Mouse (Mus musculus) hindbrain, embryonic 12.5 days (tissue): Measurements from ENCODE around the gene Cbarp. TPM values are rescaled to one million over a fixed set of nuclear protein-coding genes. Genes with fewer than 3 reads are reported as not detected.

ENCODE experiments used
- ATAC-seq: fragments of 200-750 bp; cut with Nextera tagmentation; 2 replicates; pipeline ENCODE4 v1.8.0; 2017; ENCODE audit warnings: moderate TSS enrichment; ENCODE audit not compliant: low FRiP score
- H3K27ac ChIP-seq: fragments of 300-500 bp; sonication (generic); 2 replicates; pipeline ENCODE4 v1.5.1; 2016; ENCODE audit warnings: mild to moderate bottlenecking
- H3K27me3 ChIP-seq: fragments of 300-500 bp; sonication (generic); 2 replicates; pipeline ENCODE4 v1.6.1; 2016; ENCODE audit warnings: mild to moderate bottlenecking
- H3K36me3 ChIP-seq: fragments of 300-500 bp; sonication (generic); 2 replicates; pipeline ENCODE4 v1.6.1; 2016; ENCODE audit warnings: mild to moderate bottlenecking
- H3K4me1 ChIP-seq: fragments of 300-500 bp; sonication (generic); 2 replicates; pipeline ENCODE4 v1.6.1; 2016
- H3K4me2 ChIP-seq: fragments of 300-500 bp; sonication (generic); replicated peaks from 2 replicates; pipeline ENCODE4 v1.6.1; 2016; ENCODE audit warnings: mild to moderate bottlenecking
- H3K4me3 ChIP-seq: fragments of 300-500 bp; sonication (generic); 2 replicates; pipeline ENCODE4 v1.5.1; 2016; ENCODE audit warnings: mild to moderate bottlenecking
- H3K9ac ChIP-seq: fragments of 300-500 bp; sonication (generic); 2 replicates; pipeline ENCODE4 v1.6.1; 2016; ENCODE audit warnings: mild to moderate bottlenecking, moderate library complexity
- H3K9me3 ChIP-seq: fragments of 300-500 bp; sonication (generic); replicated peaks from 2 replicates; pipeline ENCODE4 v1.6.1; 2016; ENCODE audit warnings: mild to moderate bottlenecking
- WGBS: fragments of 180-500 bp; shearing (Covaris S2); methylation state at CpG from one replicate; pipeline ENCODE4 v1.1.7; 2016; 5-methylcytosine and 5-hydroxymethylcytosine counted together
- polyA plus RNA-seq: library from polyadenylated mRNA; unstranded; fragments of >200 nt; fragmentation: Nextera tagmentation; extraction: Ambion mirVana; gene quantifications from 2 replicates; pipeline ENCODE4 v1.2.1, GENCODE M21; 2016

The Cbarp gene
- polyA plus RNA-seq, 1 experiment from 2014 or later, result 18.4 TPM

DNA sequence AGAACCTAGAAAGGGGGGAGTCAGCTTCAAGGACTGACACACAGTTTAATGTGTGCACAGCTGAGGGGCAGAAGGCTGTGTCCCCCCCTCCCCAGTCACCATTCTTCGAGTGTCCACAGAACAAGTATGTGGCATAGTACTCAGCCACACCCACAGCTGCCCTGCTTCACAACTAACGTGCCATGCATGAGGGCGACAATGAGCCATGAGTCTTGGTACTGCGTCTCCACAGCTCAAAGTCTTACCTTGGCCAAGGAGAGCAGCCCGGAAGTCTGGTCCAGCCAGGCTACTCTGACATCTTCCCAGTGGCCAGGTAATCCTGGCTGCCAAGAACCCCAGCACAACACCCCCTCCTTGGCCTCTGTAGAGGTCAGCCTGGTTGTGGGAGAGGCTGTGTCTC is 47.9 kb downstream of the Cbarp start:
- Histone ChIP-seq H3K4me3 (no peak overlapping the region), H3K9me3 (no peaks in the 10 kb centered on the region), H3K27ac (no peak overlapping the region), H3K4me1 (peaks cover 16% of the 10 kb centered on the region), H3K9ac (no peak overlapping the region), H3K4me2 (no peak overlapping the region), H3K27me3 (no peaks in the 10 kb centered on the region), H3K36me3 (peaks cover 5% of the 10 kb centered on the region; the same call in 1 of the 2 replicates)
- WGBS, result 88% methylated on average over 5 of the region's 5 CpGs
- no peak for ATAC-seq

GRCm38 (mm10) chr10:80091527-80091926 is 49.1 kb downstream of the Cbarp start:
- WGBS, result 94% methylated on average over 6 of the region's 6 CpGs

GRCm38 (mm10) chr10:80089146-80089545 is 51.5 kb downstream of the Cbarp start:
- no peak overlapping the region for H3K4me3 ChIP-seq
- no peaks in the 10 kb centered on the region for H3K27me3 ChIP-seq
- no peaks in the 10 kb centered on the region for H3K9me3 ChIP-seq
- H3K4me2 ChIP-seq, result no peak overlapping the region
- no peak overlapping the region for H3K27ac ChIP-seq
- ATAC-seq, result no peak
- H3K36me3 ChIP-seq, result peaks cover 14% of the 10 kb centered on the region; the same call in 1 of the 2 replicates
- no peak overlapping the region for H3K9ac ChIP-seq
- 52% methylated on average over 4 of the region's 4 CpGs for WGBS
- 0 out of 2 replicates have a peak, but pooled peaks cover 5% of the 10 kb centered on the region for H3K4me1 ChIP-seq

More at GRCm38 (mm10) chr10:80091527-80091926, 49.1 kb downstream of the Cbarp start:
- peaks cover 5% of the 10 kb centered on the region; the same call in 1 of the 2 replicates for H3K36me3 ChIP-seq
- no peaks in the 10 kb centered on the region for H3K27me3 ChIP-seq
- H3K9me3 ChIP-seq, result no peaks in the 10 kb centered on the region
- peaks cover 9% of the 10 kb centered on the region; the same call in 1 of the 2 replicates for H3K4me1 ChIP-seq
- no peak overlapping the region for H3K4me3 ChIP-seq
- H3K27ac ChIP-seq, result no peak overlapping the region
- no peak overlapping the region for H3K4me2 ChIP-seq
- H3K9ac ChIP-seq, result no peak overlapping the region
- no peak for ATAC-seq

DNA sequence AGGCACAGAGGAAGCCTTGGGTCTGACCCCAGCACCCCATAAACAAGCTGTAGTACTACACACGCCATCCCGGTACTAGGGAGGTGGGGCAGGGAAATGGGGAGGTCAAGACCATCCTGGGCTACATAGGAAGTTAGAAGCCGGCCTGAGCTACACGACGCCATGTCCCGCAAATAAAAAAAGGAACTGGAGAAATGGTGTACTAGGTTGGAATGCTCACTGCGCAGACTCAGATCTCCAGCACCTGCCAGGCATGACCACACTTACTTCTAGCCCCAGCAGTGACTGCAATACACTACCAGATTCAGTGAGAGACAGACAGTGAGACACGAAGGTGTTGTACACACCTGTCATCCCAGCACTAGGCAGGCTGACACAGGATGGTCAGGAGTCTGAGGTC is 53.2 kb downstream of the Cbarp start:
- ATAC-seq, result no peak
- 0 out of 2 replicates have a peak, but pooled peaks cover 5% of the 10 kb centered on the region for H3K4me1 ChIP-seq
- no peaks in the 10 kb centered on the region for H3K9me3 ChIP-seq
- H3K9ac ChIP-seq, result no peak overlapping the region
- no peak overlapping the region for H3K4me3 ChIP-seq
- WGBS, result 93% methylated on average over 8 of the region's 8 CpGs
- H3K27me3 ChIP-seq, result no peaks in the 10 kb centered on the region
- H3K27ac ChIP-seq, result no peak overlapping the region
- no peak overlapping the region for H3K4me2 ChIP-seq
- peaks cover 27% of the 10 kb centered on the region for H3K36me3 ChIP-seq

- 93% methylated on average over 3 of the region's 3 CpGs for WGBS
- Histone ChIP-seq H3K27ac (no peak overlapping the region), H3K9me3 (no peaks in the 10 kb centered on the region), H3K4me1 (0 out of 2 replicates have a peak, but pooled peaks cover 5% of the 10 kb centered on the region), H3K9ac (no peak overlapping the region), H3K4me3 (no peak overlapping the region), H3K27me3 (no peaks in the 10 kb centered on the region), H3K36me3 (peaks cover 33% of the 10 kb centered on the region), H3K4me2 (no peak overlapping the region)
- ATAC-seq, result no peak
Measured at GRCm38 (mm10) chr10:80086847-80087246, 53.8 kb downstream of the Cbarp start.

- no peak overlapping the region for H3K27ac ChIP-seq
- 0 out of 2 replicates have a peak, but pooled peaks cover 5% of the 10 kb centered on the region for H3K4me1 ChIP-seq
- no peaks in the 10 kb centered on the region for H3K27me3 ChIP-seq
- no peak for ATAC-seq
- no peak overlapping the region for H3K4me2 ChIP-seq
- WGBS, result 83% methylated on average over 9 of the region's 9 CpGs
- no peak overlapping the region for H3K4me3 ChIP-seq
- H3K9me3 ChIP-seq, result no peaks in the 10 kb centered on the region
- peaks cover 46% of the 10 kb centered on the region for H3K36me3 ChIP-seq
- H3K9ac ChIP-seq, result no peak overlapping the region
Measured at GRCm38 (mm10) chr10:80084817-80085487, 55.7 kb downstream of the Cbarp start.

- H3K4me1 ChIP-seq, result 0 out of 2 replicates have a peak, but pooled peaks cover 1% of the 10 kb centered on the region
- H3K27me3 ChIP-seq, result no peaks in the 10 kb centered on the region
- H3K4me2 ChIP-seq, result no peak overlapping the region
- H3K36me3 ChIP-seq, result peaks cover 66% of the 10 kb centered on the region
- no peak overlapping the region for H3K27ac ChIP-seq
- H3K4me3 ChIP-seq, result no peak overlapping the region
- 75% methylated on average over 3 of the region's 3 CpGs for WGBS
- ATAC-seq, result no peak
- no peaks in the 10 kb centered on the region for H3K9me3 ChIP-seq
- H3K9ac ChIP-seq, result no peak overlapping the region
Measured at GRCm38 (mm10) chr10:80081075-80081474, 59.6 kb downstream of the Cbarp start.

Other genes with a start within 250 kb of the Cbarp start
- gene Cfd, start 250.0 kb downstream of the Cbarp start, polyA plus RNA-seq, result not detected in 2 replicates
- gene Med16, start 231.9 kb downstream of the Cbarp start, polyA plus RNA-seq, result 63.3 and 70.0 TPM in 2 replicates
- 25.5 and 54.9 TPM in 2 replicates for gene Gm26602, start 230.0 kb downstream of the Cbarp start, polyA plus RNA-seq
- 1.2 and 1.6 TPM in 2 replicates for gene Kiss1r, start 223.9 kb downstream of the Cbarp start, polyA plus RNA-seq
- 173 and 184 TPM in 2 replicates for gene R3hdm4, start 219.6 kb downstream of the Cbarp start, polyA plus RNA-seq
- gene Arid3a, start 213.8 kb downstream of the Cbarp start, polyA plus RNA-seq, result 4.7 and 5.3 TPM in 2 replicates
- 89.4 and 100 TPM in 2 replicates for gene Wdr18, start 180.7 kb downstream of the Cbarp start, polyA plus RNA-seq
- 0.23 and 0.44 TPM in 2 replicates for gene Grin3b, start 170.1 kb downstream of the Cbarp start, polyA plus RNA-seq
- gene Tmem259, start 156.5 kb downstream of the Cbarp start, polyA plus RNA-seq, result 23.1 and 25.5 TPM in 2 replicates
- 178 and 204 TPM in 2 replicates for gene Cnn2, start 152.3 kb downstream of the Cbarp start, polyA plus RNA-seq
- gene Abca7, start 144.3 kb downstream of the Cbarp start, polyA plus RNA-seq, result 6.9 and 7.7 TPM in 2 replicates
- 8.7 and 8.9 TPM in 2 replicates for gene Arhgap45, start 124.2 kb downstream of the Cbarp start, polyA plus RNA-seq
- 163 and 171 TPM in 2 replicates for gene Polr2e, start 101.0 kb downstream of the Cbarp start, polyA plus RNA-seq
- 449 and 484 TPM in 2 replicates for gene Gpx4, start 93.7 kb downstream of the Cbarp start, polyA plus RNA-seq
- gene Sbno2, start 35.3 kb downstream of the Cbarp start, polyA plus RNA-seq, result 15.1 TPM in 2 replicates
- gene Stk11, start 25.0 kb downstream of the Cbarp start, polyA plus RNA-seq, result 13.1 and 16.1 TPM in 2 replicates
- 351 and 385 TPM in 2 replicates for gene Atp5d, start 2.2 kb downstream of the Cbarp start, polyA plus RNA-seq
- 42.1 and 54.5 TPM in 2 replicates for gene Midn, start 7.4 kb upstream of the Cbarp start, polyA plus RNA-seq
- 235 and 271 TPM in 2 replicates for gene Cirbp, start 25.1 kb upstream of the Cbarp start, polyA plus RNA-seq
- gene 1600002K03Rik, start 32.1 kb upstream of the Cbarp start, polyA plus RNA-seq, result 12.0 and 13.3 TPM in 2 replicates
- 49.3 and 50.5 TPM in 2 replicates for gene Efna2, start 38.6 kb upstream of the Cbarp start, polyA plus RNA-seq
- 50.0 and 58.8 TPM in 2 replicates for gene Mum1, start 85.6 kb upstream of the Cbarp start, polyA plus RNA-seq
- 177 and 220 TPM in 2 replicates for gene Ndufs7, start 108.3 kb upstream of the Cbarp start, polyA plus RNA-seq
- gene Gamt, start 120.2 kb upstream of the Cbarp start, polyA plus RNA-seq, result 26.6 and 29.6 TPM in 2 replicates
- 67.1 and 76.9 TPM in 2 replicates for gene Dazap1, start 120.7 kb upstream of the Cbarp start, polyA plus RNA-seq
- 530 and 668 TPM in 2 replicates for gene Rps15, start 151.6 kb upstream of the Cbarp start, polyA plus RNA-seq
- 170 and 191 TPM in 2 replicates for gene Apc2, start 155.1 kb upstream of the Cbarp start, polyA plus RNA-seq
- gene 2310011J03Rik, start 179.7 kb upstream of the Cbarp start, polyA plus RNA-seq, result 38.4 and 39.7 TPM in 2 replicates
- 2.2 and 2.8 TPM in 2 replicates for gene Pcsk4, start 188.7 kb upstream of the Cbarp start, polyA plus RNA-seq
- 3.2 and 4.1 TPM in 2 replicates for gene Reep6, start 189.1 kb upstream of the Cbarp start, polyA plus RNA-seq
- gene Adamtsl5, start 207.6 kb upstream of the Cbarp start, polyA plus RNA-seq, result 0.38 and 0.77 TPM in 2 replicates
- 0.35 and 0.50 TPM in 2 replicates for gene Plk5, start 215.6 kb upstream of the Cbarp start, polyA plus RNA-seq
- gene Mex3d, start 246.8 kb upstream of the Cbarp start, polyA plus RNA-seq, result 21.4 and 24.8 TPM in 2 replicates